Mouse (Mus musculus): ENCODE measurements at regions not wholly inside any gene's neighbourhood (a gene's known extent, or its start where the extent isn't known, plus 50 kb on each side); places are given as distances from the start of the nearest gene placed in this dataset.
"Not testable (repeated sequence)": the region's sequence is repeated elsewhere in the genome, so short reads cannot be mapped to it uniquely, and the experiment has no call there.

GRCm38 (mm10) chr4:10315144-10315543 is 559.2 kb upstream of the 2610301B20Rik start:
- DNase-seq (ENCODE audit: low read depth) = no peak

GRCm38 (mm10) chr4:10315875-10316274 is 558.4 kb upstream of the 2610301B20Rik start:
- DNase-seq (ENCODE audit: low read depth) = no peak

GRCm38 (mm10) chr4:10344147-10344546 is 530.2 kb upstream of the 2610301B20Rik start:
- no peak for DNase-seq (ENCODE audit: low read depth)

GRCm38 (mm10) chr4:10351876-10352627 is 522.2 kb upstream of the 2610301B20Rik start:
- no peak for DNase-seq (ENCODE audit: low read depth)

GRCm38 (mm10) chr4:10357572-10357971 is 516.7 kb upstream of the 2610301B20Rik start:
- no peak for DNase-seq (ENCODE audit: low read depth)

- DNase-seq (ENCODE audit: low read depth) = no peak
Measured at GRCm38 (mm10) chr4:10389790-10390189, 484.5 kb upstream of the 2610301B20Rik start.

GRCm38 (mm10) chr4:10397249-10397648 is 477.0 kb upstream of the 2610301B20Rik start:
- no peak for DNase-seq (ENCODE audit: low read depth)

- DNase-seq (ENCODE audit: low read depth) = no peak
Measured at GRCm38 (mm10) chr4:10398075-10398474, 476.2 kb upstream of the 2610301B20Rik start.

- DNase-seq (ENCODE audit: low read depth) = no peak
Measured at GRCm38 (mm10) chr4:10399649-10400048, 474.6 kb upstream of the 2610301B20Rik start.

GRCm38 (mm10) chr4:10402928-10403327 is 471.4 kb upstream of the 2610301B20Rik start:
- DNase-seq (ENCODE audit: low read depth) = no peak

GRCm38 (mm10) chr4:10404438-10404837 is 469.9 kb upstream of the 2610301B20Rik start:
- DNase-seq (ENCODE audit: low read depth) = no peak

- no peak for DNase-seq (ENCODE audit: low read depth)
Measured at GRCm38 (mm10) chr4:10405102-10405501, 469.2 kb upstream of the 2610301B20Rik start.

- no peak for DNase-seq (ENCODE audit: low read depth)
Measured at GRCm38 (mm10) chr4:10414274-10414673, 460.0 kb upstream of the 2610301B20Rik start.

- no peak for DNase-seq (ENCODE audit: low read depth)
Measured at GRCm38 (mm10) chr4:10421354-10421753, 452.9 kb upstream of the 2610301B20Rik start.

- DNase-seq (ENCODE audit: low read depth) = no peak
Measured at GRCm38 (mm10) chr4:10434438-10434837, 439.9 kb upstream of the 2610301B20Rik start.

- DNase-seq (ENCODE audit: low read depth) = not testable (repeated sequence)
Measured at GRCm38 (mm10) chr4:10439921-10440320, 434.4 kb upstream of the 2610301B20Rik start.

- DNase-seq (ENCODE audit: low read depth) = no peak
Measured at GRCm38 (mm10) chr4:10459603-10460002, 414.7 kb upstream of the 2610301B20Rik start.

GRCm38 (mm10) chr4:10480936-10481335 is 393.4 kb upstream of the 2610301B20Rik start:
- DNase-seq (ENCODE audit: low read depth) = no peak

GRCm38 (mm10) chr4:10508163-10508821 is 366.0 kb upstream of the 2610301B20Rik start:
- no peak for DNase-seq (ENCODE audit: low read depth)

- no peak for DNase-seq (ENCODE audit: low read depth)
Measured at GRCm38 (mm10) chr4:10510013-10510412, 364.3 kb upstream of the 2610301B20Rik start.

GRCm38 (mm10) chr4:10550711-10551305 is 323.5 kb upstream of the 2610301B20Rik start:
- DNase-seq (ENCODE audit: low read depth) = no peak

GRCm38 (mm10) chr4:10553724-10554123 is 320.6 kb upstream of the 2610301B20Rik start:
- no peak for DNase-seq (ENCODE audit: low read depth)

GRCm38 (mm10) chr4:10560078-10560477 is 314.2 kb upstream of the 2610301B20Rik start:
- no peak for DNase-seq (ENCODE audit: low read depth)

All from c-Kit-positive CD71-positive TER-119-negative erythroid progenitor cells, embryonic 14.5 days (primary cell).